Mouse (Mus musculus): Measurements from ENCODE around the gene Ccdc73.

GRCm38 (mm10) chr2:104840974-104841373 is 26.6 kb upstream of the Ccdc73 start:
- no peak for TF ChIP-seq POLR2A (IDR thresholded peaks at IDR 0.05; ENCODE audit: low read depth, low read length)
- TF ChIP-seq CTCF (IDR thresholded peaks at IDR 0.05; ENCODE audit: borderline replicate concordance, insufficient read depth, low read length): no peak

Measured in embryonic fibroblast, embryonic 13.5 days (primary cell).